Mouse (Mus musculus) heart, embryonic 15.5 days (tissue): ENCODE data around the gene Acap1. TPM values are rescaled to one million over a fixed set of nuclear protein-coding genes. Genes with fewer than 3 reads are reported as not detected.

Source experiments
- ATAC-seq: fragments of 200-750 bp; cut with Nextera tagmentation; replicated peaks from 2 replicates; pipeline ENCODE4 v1.8.0; 2017; ENCODE audit warnings: low read depth, moderate TSS enrichment; ENCODE audit not compliant: insufficient number of reproducible peaks, insufficient read depth, low FRiP score
- H3K27ac ChIP-seq: fragments of 300-500 bp; sonication (generic); 2 replicates; pipeline ENCODE4 v1.5.1; 2015; ENCODE audit warnings: mild to moderate bottlenecking, inconsistent platforms
- H3K27me3 ChIP-seq: fragments of 300-500 bp; sonication (generic); 2 replicates; pipeline ENCODE4 v1.6.1; 2015; ENCODE audit warnings: inconsistent platforms
- H3K36me3 ChIP-seq: fragments of 300-500 bp; sonication (generic); 2 replicates; pipeline ENCODE4 v1.6.1; 2015; ENCODE audit warnings: mild to moderate bottlenecking, inconsistent platforms
- H3K4me1 ChIP-seq: fragments of 300-500 bp; sonication (generic); replicated peaks from 2 replicates; pipeline ENCODE4 v1.6.1; 2015; ENCODE audit warnings: inconsistent platforms
- H3K4me2 ChIP-seq: fragments of 300-500 bp; sonication (generic); 2 replicates; pipeline ENCODE4 v1.6.1; 2015; ENCODE audit warnings: inconsistent platforms, mild to moderate bottlenecking, moderate library complexity
- H3K4me3 ChIP-seq: fragments of 300-500 bp; sonication (generic); 2 replicates; pipeline ENCODE4 v1.5.1; 2015; ENCODE audit warnings: mild to moderate bottlenecking, inconsistent platforms
- H3K9ac ChIP-seq: fragments of 300-500 bp; sonication (generic); 2 replicates; pipeline ENCODE4 v1.6.1; 2015; ENCODE audit warnings: mild to moderate bottlenecking, inconsistent platforms
- H3K9me3 ChIP-seq: fragments of 300-500 bp; sonication (generic); replicated peaks from 2 replicates; pipeline ENCODE4 v1.6.1; 2016; ENCODE audit warnings: inconsistent platforms
- WGBS: fragments of 180-500 bp; shearing (Covaris S2); methylation state at CpG from one replicate; pipeline ENCODE4 v1.1.7; 2015; ENCODE audit warnings: mixed read lengths; 5-methylcytosine and 5-hydroxymethylcytosine counted together
- polyA plus RNA-seq: library from polyadenylated mRNA; unstranded; fragments of >200 nt; fragmentation: Nextera tagmentation; extraction: Ambion mirVana; gene quantifications from 2 replicates; pipeline ENCODE4 v1.2.1, GENCODE M21; 2015

The Acap1 gene
- polyA plus RNA-seq, 1 experiment from 2014 or later = 4.5 TPM

DNA sequence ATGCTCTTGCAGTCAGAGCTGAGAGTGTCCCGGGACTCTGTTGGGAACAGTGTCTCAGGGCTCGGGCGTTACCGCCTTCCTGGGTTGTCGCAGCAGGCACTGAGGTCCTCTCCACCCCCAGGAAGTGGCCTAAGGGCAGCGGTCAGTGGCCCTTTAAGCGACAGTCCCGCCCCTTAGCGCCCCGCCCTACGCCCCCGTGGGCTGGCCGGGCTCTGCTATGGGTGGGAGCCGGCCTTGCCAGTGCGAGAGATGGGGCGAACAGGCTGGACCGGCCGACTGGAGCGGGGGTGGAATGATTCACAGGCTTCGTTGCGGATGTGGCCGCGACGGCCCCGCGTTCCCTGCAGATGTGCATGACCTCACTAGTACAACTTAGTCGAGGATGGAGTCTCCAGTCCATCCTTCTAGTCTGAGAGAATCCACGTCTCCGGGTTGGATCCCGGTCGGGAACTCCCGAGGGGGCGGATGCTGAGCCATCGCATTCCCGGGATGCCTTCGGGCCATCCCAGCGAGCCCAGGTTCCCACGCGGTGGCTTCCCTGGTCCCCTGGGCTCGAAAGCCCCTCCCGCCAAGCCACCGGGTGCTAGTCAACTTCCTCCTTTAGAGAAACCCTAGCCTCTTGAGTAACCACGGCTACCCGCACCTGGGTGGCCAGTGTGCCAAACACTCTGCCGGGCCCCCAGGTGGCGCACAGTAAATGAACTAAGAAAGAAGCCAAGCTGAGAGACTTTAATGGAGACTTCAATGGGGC lies 14.3 kb downstream of the Acap1 start, which contains the start of gene Kctd11:
Gene Kctd11 (minus strand): TSS at position 554 of the 751 bp plus-strand sequence.
- WGBS = under 1% methylated on average over 46 of the region's 46 CpGs
- Histone ChIP-seq H3K36me3 (no peaks in the 10 kb centered on the region), H3K4me2 (peak within 1 kb of the TSS; percentile 80), H3K4me1 (peaks cover 47% of the 10 kb centered on the region), H3K9ac (peak within 1 kb of the TSS; percentile 74), H3K4me3 (peak within 1 kb of the TSS; percentile 64), H3K27me3 (no peaks in the 10 kb centered on the region; the same call in 1 of the 2 replicates), H3K9me3 (no peaks in the 10 kb centered on the region), H3K27ac (peak within 1 kb of the TSS; percentile 92)
- ATAC-seq = peak; percentile 90

DNA sequence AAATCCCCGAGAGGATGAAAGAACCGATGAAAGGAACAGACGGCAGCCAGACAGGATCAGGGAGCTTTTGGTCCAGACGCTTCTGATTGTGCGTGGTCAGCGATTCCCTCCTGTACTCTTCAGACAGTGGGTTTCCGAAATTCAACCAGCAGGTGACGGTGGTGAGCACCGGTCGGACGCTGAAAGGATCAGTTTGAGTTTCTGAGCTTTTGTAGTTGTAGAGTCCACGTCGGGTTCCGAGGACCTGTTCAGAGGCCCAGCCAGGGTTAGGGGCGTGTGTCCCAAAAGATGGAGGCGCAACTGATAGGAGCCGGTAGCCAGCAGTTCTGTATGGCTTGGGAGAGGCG lies 14.9 kb downstream of the Acap1 start:
- H3K4me1 ChIP-seq = peaks cover 52% of the 10 kb centered on the region
- H3K36me3 ChIP-seq = no peaks in the 10 kb centered on the region

DNA sequence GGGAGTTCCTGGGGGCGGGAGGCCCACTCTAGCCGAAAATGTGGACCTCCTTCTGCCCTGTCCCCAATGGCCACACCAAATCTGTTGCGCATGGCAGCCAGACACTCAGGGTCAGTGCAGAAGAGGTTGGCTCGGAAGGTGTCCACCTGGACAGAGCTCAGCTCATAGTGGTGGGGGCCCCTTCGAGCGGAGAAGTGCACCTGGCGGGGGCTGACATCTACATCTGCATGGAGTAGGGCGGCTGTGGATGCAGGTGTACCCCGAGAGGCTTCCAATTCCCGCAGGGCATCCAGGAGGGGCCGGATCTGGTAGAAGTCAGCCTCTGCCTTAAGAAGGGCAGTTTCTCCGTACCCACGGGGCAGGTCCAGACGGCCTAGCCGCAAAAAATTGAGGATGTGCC lies 15.6 kb downstream of the Acap1 start:
- H3K4me1 ChIP-seq = peaks cover 52% of the 10 kb centered on the region
- peak overlapping the region; percentile 80 for H3K4me2 ChIP-seq
- 49% methylated on average over 15 of the region's 15 CpGs for WGBS
- peak overlapping the region; percentile 64 for H3K4me3 ChIP-seq
- H3K9ac ChIP-seq = peak overlapping the region; percentile 74
- no peak for ATAC-seq
- H3K9me3 ChIP-seq = no peaks in the 10 kb centered on the region
- H3K27ac ChIP-seq = no peak overlapping the region
- H3K36me3 ChIP-seq = no peaks in the 10 kb centered on the region
- H3K27me3 ChIP-seq = no peaks in the 10 kb centered on the region; the same call in 1 of the 2 replicates

More for the DNA sequence above, 14.9 kb downstream of the Acap1 start:
- peak; percentile 37 for ATAC-seq
- Histone ChIP-seq H3K4me3 (peak overlapping the region; percentile 64), H3K27ac (peak overlapping the region; percentile 92), H3K9me3 (no peaks in the 10 kb centered on the region), H3K27me3 (no peaks in the 10 kb centered on the region; the same call in 1 of the 2 replicates), H3K9ac (peak overlapping the region; percentile 74), H3K4me2 (peak overlapping the region; percentile 80)
- under 1% methylated on average over 18 of the region's 18 CpGs for WGBS

DNA sequence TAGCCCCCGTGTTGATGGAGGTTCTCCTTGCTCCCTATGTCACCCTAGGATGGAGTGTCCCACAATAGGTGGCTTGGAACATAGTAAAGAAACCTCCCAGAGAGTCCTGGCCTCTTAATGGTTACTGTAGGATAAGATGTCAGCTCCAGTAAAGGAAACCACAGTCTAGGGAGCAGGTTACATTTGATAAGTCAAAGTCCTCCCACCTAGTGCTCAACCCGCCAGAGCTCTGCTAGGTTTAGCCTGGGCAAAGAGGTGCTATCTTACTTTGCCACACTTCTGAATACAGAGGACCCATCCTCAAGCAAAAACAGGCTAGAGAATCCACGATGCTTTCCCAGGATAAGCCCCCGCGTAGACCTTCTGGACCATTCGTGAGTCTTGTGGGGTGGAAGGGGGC lies 16.4 kb downstream of the Acap1 start:
- no peak overlapping the region for H3K9ac ChIP-seq
- WGBS = 83% methylated on average over 6 of the region's 6 CpGs
- H3K4me3 ChIP-seq = peak overlapping the region; percentile 64
- H3K36me3 ChIP-seq = no peaks in the 10 kb centered on the region
- no peak for ATAC-seq
- H3K4me2 ChIP-seq = peak overlapping the region; percentile 80
- H3K27me3 ChIP-seq = no peaks in the 10 kb centered on the region; the same call in 1 of the 2 replicates
- no peak overlapping the region for H3K27ac ChIP-seq
- peaks cover 46% of the 10 kb centered on the region for H3K4me1 ChIP-seq
- H3K9me3 ChIP-seq = no peaks in the 10 kb centered on the region

DNA sequence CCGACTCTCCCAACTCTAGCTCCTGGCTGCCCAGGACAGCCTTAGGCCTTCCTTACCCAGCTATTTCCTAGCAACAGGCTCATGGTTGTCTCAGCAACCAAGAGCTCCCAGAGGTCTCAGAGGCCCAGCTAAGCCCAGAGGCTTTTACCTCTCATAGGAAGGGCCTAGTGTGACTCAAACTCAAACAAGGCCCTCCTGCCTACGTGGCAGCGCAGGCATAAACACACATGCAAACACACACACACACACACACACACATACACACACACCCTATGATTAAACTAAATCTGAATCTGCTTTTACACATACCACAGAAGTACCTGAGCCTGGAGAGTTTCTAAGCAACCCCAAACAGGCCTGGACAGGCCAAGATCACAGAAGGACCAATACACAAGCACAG lies 16.9 kb downstream of the Acap1 start:
- no peak overlapping the region for H3K4me2 ChIP-seq
- 87% methylated on average over 3 of the region's 3 CpGs for WGBS
- no peak overlapping the region for H3K4me3 ChIP-seq

DNA sequence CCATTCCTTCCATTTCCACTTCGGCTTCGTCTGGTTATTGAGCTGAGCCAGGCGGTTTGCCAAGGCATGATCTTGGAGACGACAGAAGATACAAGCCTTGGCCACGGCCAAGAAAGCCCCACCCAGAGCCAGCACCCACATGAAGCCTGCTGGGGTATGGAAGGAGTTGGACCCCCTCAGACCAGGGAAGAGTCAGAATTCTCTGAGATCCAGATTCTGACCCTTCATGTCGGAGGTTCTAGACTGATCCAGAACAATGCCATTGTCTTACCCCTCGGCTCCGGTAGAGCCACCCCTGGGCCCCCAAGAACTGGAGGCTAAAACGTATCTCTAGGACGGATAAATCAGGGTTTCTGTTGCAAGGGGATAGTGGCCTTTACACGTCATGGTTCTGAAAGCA lies 17.5 kb downstream of the Acap1 start, which contains the start of gene Tmem95:
Gene Tmem95 (minus strand): TSS at position 141 of the 400 bp plus-strand sequence.
- Histone ChIP-seq H3K27ac (peak within 1 kb of the TSS; percentile 66; the same call in 1 of the 2 replicates), H3K4me3 (peak within 1 kb of the TSS; percentile 64), H3K9ac (0 out of 2 replicates have a peak within 1 kb of the TSS, but pooled peaks have one; percentile 3), H3K9me3 (no peaks in the 10 kb centered on the region), H3K4me1 (peaks cover 46% of the 10 kb centered on the region), H3K36me3 (no peaks in the 10 kb centered on the region), H3K4me2 (peak within 1 kb of the TSS; percentile 53), H3K27me3 (no peaks in the 10 kb centered on the region; the same call in 1 of the 2 replicates)
- no peak for ATAC-seq
- WGBS = 79% methylated on average over 11 of the region's 11 CpGs

More for the DNA sequence above, 16.9 kb downstream of the Acap1 start:
- no peaks in the 10 kb centered on the region; the same call in 1 of the 2 replicates for H3K27me3 ChIP-seq
- no peaks in the 10 kb centered on the region for H3K9me3 ChIP-seq
- no peaks in the 10 kb centered on the region for H3K36me3 ChIP-seq
- no peak for ATAC-seq
- no peak overlapping the region for H3K9ac ChIP-seq
- H3K27ac ChIP-seq = no peak overlapping the region
- peaks cover 46% of the 10 kb centered on the region for H3K4me1 ChIP-seq

DNA sequence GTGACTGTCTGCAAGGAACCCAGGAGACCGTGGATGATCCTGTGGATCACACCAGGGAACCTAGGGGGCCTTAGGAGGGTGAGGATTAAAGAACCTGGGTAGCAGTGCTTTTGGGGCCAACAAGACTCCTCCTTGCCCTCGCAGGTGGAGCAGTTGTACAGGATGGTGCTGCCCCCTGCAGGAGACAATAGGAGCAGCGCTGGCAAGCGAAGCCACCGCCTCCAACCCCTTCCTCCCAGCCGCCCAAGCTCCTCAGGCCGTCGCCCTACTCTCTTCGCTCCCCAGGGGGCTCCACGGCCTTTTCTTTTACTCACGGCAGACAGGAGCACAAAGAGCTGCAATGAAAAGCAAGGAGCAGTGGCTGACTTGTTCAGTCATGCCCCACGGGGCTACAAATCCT lies 18.5 kb downstream of the Acap1 start:
- peak; percentile 11; the same call in 1 of the 2 replicates for ATAC-seq
- Histone ChIP-seq H3K9ac (0 out of 2 replicates have a peak overlapping the region, but pooled peaks have one; percentile 3), H3K4me3 (peak overlapping the region; percentile 18), H3K27me3 (no peaks in the 10 kb centered on the region), H3K27ac (peak overlapping the region; percentile 66), H3K4me1 (peaks cover 42% of the 10 kb centered on the region), H3K4me2 (peak overlapping the region; percentile 53), H3K36me3 (no peaks in the 10 kb centered on the region), H3K9me3 (no peaks in the 10 kb centered on the region)
- WGBS = 3% methylated on average over 12 of the region's 12 CpGs

DNA sequence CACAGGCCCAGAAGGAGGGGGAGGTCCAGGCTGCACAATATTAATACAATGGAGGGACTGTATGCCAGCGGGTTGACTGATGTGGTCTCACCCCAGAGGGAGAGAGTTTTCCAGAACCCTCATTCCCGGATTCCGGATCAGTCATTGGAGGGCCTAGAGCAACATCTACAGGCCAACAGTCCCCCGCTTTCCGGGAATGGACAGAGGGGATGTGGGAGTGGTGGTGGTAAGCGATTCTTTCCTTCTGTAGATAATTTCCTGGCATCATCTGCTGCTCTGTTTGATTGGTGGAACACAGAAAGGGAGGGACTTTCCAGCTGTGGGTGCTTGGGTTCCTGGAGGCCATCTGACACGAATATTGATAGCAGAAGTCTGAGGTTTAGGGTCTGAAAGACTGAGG lies 19.2 kb downstream of the Acap1 start:
- H3K9ac ChIP-seq = no peak overlapping the region
- peak overlapping the region; percentile 66 for H3K27ac ChIP-seq
- peak overlapping the region; percentile 53; the same call in 1 of the 2 replicates for H3K4me2 ChIP-seq
- ATAC-seq = peak; percentile 36; the same call in 1 of the 2 replicates
- no peak overlapping the region for H3K4me3 ChIP-seq
- H3K9me3 ChIP-seq = no peaks in the 10 kb centered on the region
- WGBS = 45% methylated on average over 7 of the region's 7 CpGs
- no peaks in the 10 kb centered on the region for H3K36me3 ChIP-seq
- peaks cover 37% of the 10 kb centered on the region for H3K4me1 ChIP-seq
- no peaks in the 10 kb centered on the region for H3K27me3 ChIP-seq

DNA sequence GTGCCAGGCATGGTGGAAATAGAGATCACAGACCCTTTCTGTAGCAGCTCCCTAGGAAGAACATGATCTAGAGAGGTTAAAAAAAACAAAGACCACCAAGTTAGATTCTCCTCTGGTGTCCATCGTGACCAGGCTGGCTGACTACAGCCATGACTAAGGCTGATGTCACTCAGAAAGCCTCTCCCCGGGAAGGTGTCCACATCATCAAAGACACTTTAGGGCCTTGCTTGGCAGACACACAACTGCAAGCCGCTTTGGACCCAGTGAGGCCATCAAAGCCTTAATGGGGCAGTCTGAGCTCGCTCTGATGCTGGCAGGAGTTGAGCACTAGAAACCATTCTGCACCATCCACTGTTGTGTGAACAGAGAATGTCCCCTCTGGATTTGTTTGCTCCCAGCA lies 22.9 kb downstream of the Acap1 start:
- ATAC-seq = no peak

DNA sequence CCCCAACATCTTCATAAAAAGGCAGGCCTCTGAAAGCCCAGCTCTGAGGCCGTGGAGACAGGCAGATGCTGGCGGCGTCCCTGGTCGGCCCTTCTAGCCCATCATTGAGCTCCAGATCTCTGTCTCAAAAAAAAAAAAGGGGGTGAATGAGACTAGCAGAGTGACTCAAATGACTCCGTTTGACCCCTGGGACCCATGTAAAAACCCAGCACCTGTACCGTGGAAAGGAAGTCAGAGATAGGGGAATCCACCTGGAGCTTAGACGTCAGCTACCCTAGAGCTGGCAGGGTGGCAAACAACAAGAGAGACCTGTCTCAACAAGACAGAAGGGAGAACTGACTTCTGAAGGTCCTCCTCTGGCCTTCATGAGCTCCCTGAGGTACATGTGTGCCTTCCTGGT lies 23.5 kb downstream of the Acap1 start:
- Histone ChIP-seq H3K4me2 (no peak overlapping the region), H3K4me1 (peaks cover 13% of the 10 kb centered on the region), H3K36me3 (no peaks in the 10 kb centered on the region), H3K4me3 (no peak overlapping the region), H3K9ac (no peak overlapping the region), H3K9me3 (no peaks in the 10 kb centered on the region), H3K27me3 (no peaks in the 10 kb centered on the region), H3K27ac (no peak overlapping the region)
- WGBS = 83% methylated on average over 7 of the region's 7 CpGs
- ATAC-seq = no peak

More for the DNA sequence above, 22.9 kb downstream of the Acap1 start:
- H3K36me3 ChIP-seq = no peaks in the 10 kb centered on the region
- 79% methylated on average over 4 of the region's 4 CpGs for WGBS
- no peak overlapping the region for H3K27ac ChIP-seq
- no peaks in the 10 kb centered on the region for H3K9me3 ChIP-seq
- peaks cover 19% of the 10 kb centered on the region for H3K4me1 ChIP-seq
- H3K4me3 ChIP-seq = no peak overlapping the region
- H3K4me2 ChIP-seq = no peak overlapping the region
- H3K9ac ChIP-seq = no peak overlapping the region
- H3K27me3 ChIP-seq = no peaks in the 10 kb centered on the region

DNA sequence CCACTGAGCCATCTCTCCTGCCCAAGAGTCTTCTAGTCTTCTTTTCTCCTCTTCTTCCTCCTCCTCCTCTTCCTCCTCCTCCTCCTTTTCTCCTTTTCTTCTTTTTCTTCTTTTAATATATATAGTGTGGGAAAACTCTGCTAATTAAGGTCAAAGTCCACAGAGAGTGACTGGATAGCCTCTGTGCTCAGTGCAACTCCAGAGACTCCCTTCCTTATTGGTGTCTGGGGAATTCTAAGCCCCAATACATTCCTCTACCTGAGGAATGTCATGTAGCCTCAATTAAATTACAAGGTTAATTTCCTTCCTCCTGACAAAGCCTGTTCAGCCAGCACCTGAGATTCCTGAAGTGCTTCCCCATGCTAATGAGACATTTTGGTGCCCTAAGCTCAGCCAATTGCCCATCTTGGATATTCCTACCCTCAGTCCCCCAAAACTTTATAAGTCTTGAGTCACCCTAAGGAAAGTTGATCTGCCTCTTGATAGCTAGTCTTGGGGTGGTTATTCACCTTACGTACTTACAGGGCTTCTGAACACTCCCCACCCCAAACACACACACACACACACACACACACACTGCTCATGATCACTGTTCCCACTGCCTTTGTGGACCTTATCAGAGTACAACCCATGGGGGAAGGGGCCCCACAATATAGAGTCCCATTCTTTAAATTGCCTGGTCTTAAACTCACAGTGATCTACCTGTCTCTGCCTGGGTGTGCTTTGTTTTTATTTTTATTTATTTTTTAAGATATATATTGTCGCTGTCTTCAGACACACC lies 24.9 kb downstream of the Acap1 start:
- no peak overlapping the region for H3K9ac ChIP-seq
- 0 out of 2 replicates have a peak, but pooled peaks cover under 1% of the 10 kb centered on the region for H3K4me1 ChIP-seq
- no peak overlapping the region for H3K4me2 ChIP-seq
- H3K27me3 ChIP-seq = no peaks in the 10 kb centered on the region
- H3K36me3 ChIP-seq = no peaks in the 10 kb centered on the region
- WGBS = 90% methylated on average over 2 of the region's 2 CpGs
- H3K4me3 ChIP-seq = no peak overlapping the region
- ATAC-seq = no peak
- no peak overlapping the region for H3K27ac ChIP-seq
- no peaks in the 10 kb centered on the region for H3K9me3 ChIP-seq
